Mouse (Mus musculus): ENCODE measurements around the gene Lrfn1. TPM values are rescaled to one million over a fixed set of nuclear protein-coding genes. Genes with fewer than 3 reads are reported as not detected.

The Lrfn1 gene
- 0.12 and 0.26 TPM in 2 replicates for polyA plus RNA-seq (2015; fragmentation: Nextera tagmentation; extraction: Ambion mirVana)

- TF ChIP-seq EP300 (IDR thresholded peaks at IDR 0.05; ENCODE audit: low read depth) (no peak), CTCF (IDR thresholded peaks at IDR 0.05; ENCODE audit: low read depth) (no peak)
- Histone ChIP-seq H3K9ac (replicated peaks) (peak within 1 kb of the TSS; percentile 54), H3K9me3 (ENCODE audit: low read length) (no peaks in the 10 kb centered on the region), H3K4me1 (ENCODE audit: insufficient read depth) (peaks cover 3% of the 10 kb centered on the region), H3K4me3 (ENCODE audit: low read depth, low read length) (peak within 1 kb of the TSS; percentile 61), H3K4me2 (ENCODE audit: low read depth, low read length) (peak within 1 kb of the TSS; percentile 94), H3K27ac (ENCODE audit: low read depth) (no peak within 1 kb of the TSS), H3K36me3 (replicated peaks; ENCODE audit: insufficient read depth, low read length) (no peaks in the 10 kb centered on the region; the same call in 1 of the 2 replicates), H3K27me3 (ENCODE audit: insufficient read depth, low read length) (0 out of 2 replicates have a peak, but pooled peaks cover 5% of the 10 kb centered on the region)
- DNase-seq = peak; percentile 17
- peak; percentile 49 for ATAC-seq
- WGBS (ENCODE audit: insufficient replicate concordance) = 1% methylated on average over 18 of the region's 97 CpGs
These were observed at the start of gene Lrfn1 for GRCm38 (mm10) chr7:28451531-28452360. Lrfn1 (plus strand) TSS chr7:28451980.

- peak overlapping the region; percentile 52 for H3K27ac ChIP-seq (ENCODE audit: low read depth)
- ATAC-seq (no peak), DNase-seq (no peak)
- no peaks in the 10 kb centered on the region for H3K27me3 ChIP-seq (ENCODE audit: insufficient read depth, low read length)
- no peak overlapping the region for H3K4me3 ChIP-seq (ENCODE audit: low read depth, low read length)
- no peak overlapping the region for H3K9ac ChIP-seq (replicated peaks)
- no peaks in the 10 kb centered on the region for H3K4me1 ChIP-seq (ENCODE audit: insufficient read depth)
- WGBS (ENCODE audit: insufficient replicate concordance) = 81% methylated on average over 3 of the region's 3 CpGs
- no peaks in the 10 kb centered on the region for H3K9me3 ChIP-seq (ENCODE audit: low read length)
- no peak overlapping the region for H3K4me2 ChIP-seq (ENCODE audit: low read depth, low read length)
- TF ChIP-seq CTCF (IDR thresholded peaks at IDR 0.05; ENCODE audit: low read depth) (no peak), EP300 (IDR thresholded peaks at IDR 0.05; ENCODE audit: low read depth) (no peak)
- H3K36me3 ChIP-seq (replicated peaks; ENCODE audit: insufficient read depth, low read length) = peaks cover 64% of the 10 kb centered on the region
These were observed 40.8 kb upstream of the Lrfn1 start for GRCm38 (mm10) chr7:28410841-28411475.

- Histone ChIP-seq H3K4me1 (ENCODE audit: insufficient read depth) (no peaks in the 10 kb centered on the region), H3K4me2 (ENCODE audit: low read depth, low read length) (no peak overlapping the region), H3K36me3 (replicated peaks; ENCODE audit: insufficient read depth, low read length) (peaks cover 54% of the 10 kb centered on the region), H3K27me3 (ENCODE audit: insufficient read depth, low read length) (no peaks in the 10 kb centered on the region), H3K9ac (replicated peaks) (no peak overlapping the region), H3K27ac (ENCODE audit: low read depth) (no peak overlapping the region), H3K9me3 (ENCODE audit: low read length) (no peaks in the 10 kb centered on the region), H3K4me3 (ENCODE audit: low read depth, low read length) (no peak overlapping the region)
- 68% methylated on average over 4 of the region's 4 CpGs for WGBS (ENCODE audit: insufficient replicate concordance)
- ATAC-seq (no peak), DNase-seq (no peak)
- TF ChIP-seq CTCF (IDR thresholded peaks at IDR 0.05; ENCODE audit: low read depth) (peak; percentile 36), EP300 (IDR thresholded peaks at IDR 0.05; ENCODE audit: low read depth) (no peak)
These were observed 39.0 kb upstream of the Lrfn1 start for GRCm38 (mm10) chr7:28412826-28413225.

GRCm38 (mm10) chr7:28417368-28417767 lies 34.4 kb upstream of the Lrfn1 start:
- Histone ChIP-seq H3K9ac (replicated peaks) (no peak overlapping the region), H3K4me2 (ENCODE audit: low read depth, low read length) (no peak overlapping the region), H3K9me3 (ENCODE audit: low read length) (no peaks in the 10 kb centered on the region), H3K4me1 (ENCODE audit: insufficient read depth) (no peaks in the 10 kb centered on the region), H3K4me3 (ENCODE audit: low read depth, low read length) (no peak overlapping the region), H3K27me3 (ENCODE audit: insufficient read depth, low read length) (no peaks in the 10 kb centered on the region), H3K27ac (ENCODE audit: low read depth) (no peak overlapping the region), H3K36me3 (replicated peaks; ENCODE audit: insufficient read depth, low read length) (peaks cover 55% of the 10 kb centered on the region)
- ATAC-seq (no peak), DNase-seq (no peak)
- TF ChIP-seq EP300 (IDR thresholded peaks at IDR 0.05; ENCODE audit: low read depth) (no peak), CTCF (IDR thresholded peaks at IDR 0.05; ENCODE audit: low read depth) (peak; percentile 38; the same call in 1 of the 2 replicates)

- H3K36me3 ChIP-seq (replicated peaks; ENCODE audit: insufficient read depth, low read length) = peaks cover 56% of the 10 kb centered on the region
- no peak overlapping the region for H3K27ac ChIP-seq (ENCODE audit: low read depth)
- H3K4me3 ChIP-seq (ENCODE audit: low read depth, low read length) = no peak overlapping the region
- H3K27me3 ChIP-seq (ENCODE audit: insufficient read depth, low read length) = no peaks in the 10 kb centered on the region
- H3K4me2 ChIP-seq (ENCODE audit: low read depth, low read length) = no peak overlapping the region
- DNase-seq (no peak), ATAC-seq (no peak)
- 84% methylated on average over 8 of the region's 8 CpGs for WGBS (ENCODE audit: insufficient replicate concordance)
- no peak overlapping the region for H3K9ac ChIP-seq (replicated peaks)
- H3K4me1 ChIP-seq (ENCODE audit: insufficient read depth) = no peaks in the 10 kb centered on the region
- no peaks in the 10 kb centered on the region for H3K9me3 ChIP-seq (ENCODE audit: low read length)
- TF ChIP-seq EP300 (IDR thresholded peaks at IDR 0.05; ENCODE audit: low read depth) (no peak), CTCF (IDR thresholded peaks at IDR 0.05; ENCODE audit: low read depth) (no peak)
These were observed 33.6 kb upstream of the Lrfn1 start for GRCm38 (mm10) chr7:28418096-28418670.

- H3K36me3 ChIP-seq (replicated peaks; ENCODE audit: insufficient read depth, low read length) = peaks cover 50% of the 10 kb centered on the region
- no peak overlapping the region for H3K9ac ChIP-seq (replicated peaks)
- no peak overlapping the region for H3K27ac ChIP-seq (ENCODE audit: low read depth)
- H3K4me2 ChIP-seq (ENCODE audit: low read depth, low read length) = no peak overlapping the region
- H3K4me3 ChIP-seq (ENCODE audit: low read depth, low read length) = no peak overlapping the region
- H3K4me1 ChIP-seq (ENCODE audit: insufficient read depth) = no peaks in the 10 kb centered on the region
- DNase-seq = no peak
- ATAC-seq = no peak
- 96% methylated on average over 2 of the region's 2 CpGs for WGBS (ENCODE audit: insufficient replicate concordance)
- no peaks in the 10 kb centered on the region for H3K27me3 ChIP-seq (ENCODE audit: insufficient read depth, low read length)
- TF ChIP-seq EP300 (IDR thresholded peaks at IDR 0.05; ENCODE audit: low read depth) (no peak), CTCF (IDR thresholded peaks at IDR 0.05; ENCODE audit: low read depth) (no peak)
- H3K9me3 ChIP-seq (ENCODE audit: low read length) = no peaks in the 10 kb centered on the region
These were observed 32.4 kb upstream of the Lrfn1 start for GRCm38 (mm10) chr7:28419416-28419815.

All from liver, postnatal 0 days (tissue).